Mouse (Mus musculus): ENCODE measurements around the gene Folr1.

DNA sequence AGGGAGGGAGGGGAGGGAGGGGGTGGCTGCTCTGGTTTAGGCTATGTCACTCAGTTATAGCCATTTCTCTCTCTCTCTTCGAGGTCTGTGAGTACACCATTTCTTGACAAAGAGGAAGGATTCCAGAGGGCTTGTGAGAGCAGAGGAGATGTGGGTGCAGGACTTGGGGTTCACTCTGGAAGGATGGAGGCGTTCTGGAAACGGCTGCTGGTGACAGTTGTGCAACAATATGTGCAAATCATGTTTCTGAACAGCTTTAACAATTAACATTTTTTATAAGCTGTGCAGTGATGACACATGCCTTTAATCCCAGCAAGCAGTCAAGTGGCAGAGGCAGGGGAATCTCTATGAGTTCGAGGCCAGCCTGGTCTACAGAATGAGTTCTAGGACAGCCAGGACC is 10.3 kb upstream of the Folr1 start:
- TF ChIP-seq CTCF (IDR thresholded peaks at IDR 0.05; ENCODE audit: low read depth): no peak
- no peak for TF ChIP-seq EP300 (IDR thresholded peaks at IDR 0.05; ENCODE audit: low read depth)
